Mouse (Mus musculus): ENCODE results near the gene Gm438.

DNA sequence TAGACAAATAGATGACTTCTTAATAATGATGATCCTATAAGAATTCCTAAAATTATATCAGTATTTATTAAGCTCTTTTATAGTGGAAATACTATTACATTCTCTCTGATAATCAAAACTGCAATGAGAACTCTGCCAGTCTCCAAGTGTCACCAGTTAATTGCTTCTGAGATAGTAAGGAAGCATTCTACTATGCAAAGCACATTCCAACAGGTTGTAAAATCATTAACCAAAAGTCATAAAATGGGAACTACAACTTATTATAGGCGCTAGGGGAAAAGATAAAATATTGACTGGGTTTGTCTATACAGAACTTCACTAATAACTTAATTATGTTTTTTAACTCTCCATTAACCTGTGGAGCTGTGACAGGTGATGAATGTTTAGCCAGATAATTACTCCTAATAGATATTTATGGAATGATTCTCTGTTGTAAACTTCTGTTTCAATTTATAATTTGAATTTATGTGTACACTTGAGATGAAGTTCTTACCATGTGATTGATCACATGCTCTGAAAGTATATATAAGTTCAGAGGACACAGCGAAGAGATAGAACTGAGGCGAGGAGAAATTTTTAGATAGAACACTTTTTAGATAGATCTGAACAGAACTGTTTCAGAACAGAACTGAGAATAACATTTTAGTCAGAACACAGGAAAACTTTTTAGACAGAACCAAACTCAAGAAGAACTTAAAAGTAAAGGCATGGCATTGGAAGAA lies 3.7 kb downstream of the Gm438 start:
- TF ChIP-seq POLR2A (IDR thresholded peaks at IDR 0.05; ENCODE audit: insufficient read length, low read depth) (no peak), USF1 (IDR thresholded peaks at IDR 0.05; ENCODE audit: low read depth) (no peak), TCF12 (IDR thresholded peaks at IDR 0.05; ENCODE audit: insufficient read depth, poor library complexity, severe bottlenecking) (no peak)

Measured in myocyte (in vitro differentiated cells).